Mouse (Mus musculus) fibroblast of lung, adult 2 months (primary cell): Measurements from ENCODE around the gene Nrip2.
"Not testable (repeated sequence)": the region's sequence is repeated elsewhere in the genome, so short reads cannot be mapped to it uniquely, and the experiment has no call there.

Experiments used
- DNase-seq: peaks from one replicate; pipeline ENCODE4 v3.0.0-alpha.2; 2011; ENCODE audit warnings: low read depth

Gene Nrip2

GRCm38 (mm10) chr6:128398996-128399395, at the start of gene Nrip2:
TSS of gene Nrip2 (plus strand) at chr6:128399296.
- no peak for DNase-seq

- no peak for DNase-seq
Observed at GRCm38 (mm10) chr6:128349711-128350110, 49.4 kb upstream of the Nrip2 start.

GRCm38 (mm10) chr6:128354140-128354539, 45.0 kb upstream of the Nrip2 start:
- DNase-seq = peak; percentile 48

- no peak for DNase-seq
Observed at GRCm38 (mm10) chr6:128355201-128355681, 43.9 kb upstream of the Nrip2 start.

- peak; percentile 84 for DNase-seq
Observed at GRCm38 (mm10) chr6:128355726-128356416, 43.2 kb upstream of the Nrip2 start, which contains the start of gene Tulp3. TSS of gene Tulp3 (minus strand) at chr6:128355851.

- no peak for DNase-seq
Observed at GRCm38 (mm10) chr6:128358999-128359398, 40.1 kb upstream of the Nrip2 start.

- DNase-seq = no peak
Observed at GRCm38 (mm10) chr6:128361901-128362300, 37.2 kb upstream of the Nrip2 start.

- DNase-seq = no peak
Observed at GRCm38 (mm10) chr6:128362381-128363006, 36.6 kb upstream of the Nrip2 start, which contains the start of the genes Rhno1 and Foxm1. TSS of gene Rhno1 (minus strand) at chr6:128362911. TSS of gene Foxm1 (plus strand) at chr6:128362967.

GRCm38 (mm10) chr6:128363007-128363825, 35.9 kb upstream of the Nrip2 start:
- no peak for DNase-seq

GRCm38 (mm10) chr6:128364721-128365120, 34.4 kb upstream of the Nrip2 start:
- no peak for DNase-seq

GRCm38 (mm10) chr6:128366466-128366865, 32.6 kb upstream of the Nrip2 start:
- DNase-seq = no peak

GRCm38 (mm10) chr6:128370040-128370439, 29.1 kb upstream of the Nrip2 start:
- DNase-seq = no peak

- no peak for DNase-seq
Observed at GRCm38 (mm10) chr6:128375192-128375591, 23.9 kb upstream of the Nrip2 start, which contains the start of the genes Tex52 and Gm44596. TSS of gene Tex52 (plus strand) at chr6:128375456. TSS of gene Gm44596 (plus strand) at chr6:128375503.

GRCm38 (mm10) chr6:128376371-128377085, 22.6 kb upstream of the Nrip2 start:
- no peak for DNase-seq

- DNase-seq = no peak
Observed at GRCm38 (mm10) chr6:128379636-128380035, 19.5 kb upstream of the Nrip2 start.

- not testable (repeated sequence) for DNase-seq
Observed at GRCm38 (mm10) chr6:128380594-128381167, 18.4 kb upstream of the Nrip2 start.

- DNase-seq = no peak
Observed at GRCm38 (mm10) chr6:128381254-128381653, 17.8 kb upstream of the Nrip2 start.

GRCm38 (mm10) chr6:128383752-128384151, 15.3 kb upstream of the Nrip2 start:
- no peak for DNase-seq

GRCm38 (mm10) chr6:128385026-128385425, 14.1 kb upstream of the Nrip2 start:
- DNase-seq = no peak

- no peak for DNase-seq
Observed at GRCm38 (mm10) chr6:128389185-128389584, 9.9 kb upstream of the Nrip2 start.

- DNase-seq = no peak
Observed at GRCm38 (mm10) chr6:128390683-128391082, 8.4 kb upstream of the Nrip2 start.
